Mouse (Mus musculus) heart, embryonic 12.5 days (tissue): ENCODE results near the gene Ccdc78. TPM values are rescaled to one million over a fixed set of nuclear protein-coding genes. Genes with fewer than 3 reads are reported as not detected.

Source experiments
- ATAC-seq: fragments of 200-750 bp; cut with Nextera tagmentation; 2 replicates; pipeline ENCODE4 v1.8.0; 2017; ENCODE audit warnings: moderate TSS enrichment, moderate library complexity; ENCODE audit not compliant: insufficient number of reproducible peaks, low FRiP score
- H3K27ac ChIP-seq: fragments of 300-500 bp; sonication (generic); 2 replicates; pipeline ENCODE4 v1.5.1; 2016; ENCODE audit warnings: mild to moderate bottlenecking, moderate library complexity; ENCODE audit not compliant: poor library complexity, severe bottlenecking
- H3K27me3 ChIP-seq: fragments of 300-500 bp; sonication (generic); replicated peaks from 2 replicates; pipeline ENCODE4 v1.6.1; 2016; ENCODE audit warnings: mild to moderate bottlenecking, moderate library complexity
- H3K36me3 ChIP-seq: fragments of 300-500 bp; sonication (generic); 2 replicates; pipeline ENCODE4 v1.6.1; 2016; ENCODE audit warnings: mild to moderate bottlenecking, moderate library complexity
- H3K4me1 ChIP-seq: fragments of 300-500 bp; sonication (generic); replicated peaks from 2 replicates; pipeline ENCODE4 v1.6.1; 2016; ENCODE audit warnings: mild to moderate bottlenecking
- H3K4me2 ChIP-seq: fragments of 300-500 bp; sonication (generic); 2 replicates; pipeline ENCODE4 v1.6.1; 2016; ENCODE audit warnings: mild to moderate bottlenecking, moderate library complexity
- H3K4me3 ChIP-seq: fragments of 300-500 bp; sonication (generic); 2 replicates; pipeline ENCODE4 v1.5.1; 2016; ENCODE audit warnings: mild to moderate bottlenecking
- H3K9ac ChIP-seq: fragments of 300-500 bp; sonication (generic); 2 replicates; pipeline ENCODE4 v1.6.1; 2016; ENCODE audit warnings: mild to moderate bottlenecking, moderate library complexity
- H3K9me3 ChIP-seq: fragments of 300-500 bp; sonication (generic); replicated peaks from 2 replicates; pipeline ENCODE4 v1.6.1; 2016; ENCODE audit warnings: mild to moderate bottlenecking, moderate library complexity
- WGBS: fragments of 180-500 bp; shearing (Covaris S2); methylation state at CpG from one replicate; pipeline ENCODE4 v1.1.7; 2016; 5-methylcytosine and 5-hydroxymethylcytosine counted together
- polyA plus RNA-seq: library from polyadenylated mRNA; unstranded; fragments of >200 nt; fragmentation: Nextera tagmentation; extraction: Ambion mirVana; gene quantifications from 2 replicates; pipeline ENCODE4 v1.2.1, GENCODE M21; 2016

Ccdc78 gene
- polyA plus RNA-seq, 1 experiment from 2014 or later: 0.37 TPM

GRCm38 (mm10) chr17:25756378-25757242 is 29.8 kb upstream of the Ccdc78 start:
- ATAC-seq: peak; percentile 38; the same call in 1 of the 2 replicates
- Histone ChIP-seq H3K27me3 (peaks cover 24% of the 10 kb centered on the region), H3K9ac (no peak overlapping the region), H3K27ac (no peak overlapping the region), H3K36me3 (no peaks in the 10 kb centered on the region), H3K4me2 (no peak overlapping the region), H3K9me3 (no peaks in the 10 kb centered on the region), H3K4me1 (peaks cover 19% of the 10 kb centered on the region), H3K4me3 (no peak overlapping the region)
- WGBS: 65% methylated on average over 9 of the region's 9 CpGs

DNA sequence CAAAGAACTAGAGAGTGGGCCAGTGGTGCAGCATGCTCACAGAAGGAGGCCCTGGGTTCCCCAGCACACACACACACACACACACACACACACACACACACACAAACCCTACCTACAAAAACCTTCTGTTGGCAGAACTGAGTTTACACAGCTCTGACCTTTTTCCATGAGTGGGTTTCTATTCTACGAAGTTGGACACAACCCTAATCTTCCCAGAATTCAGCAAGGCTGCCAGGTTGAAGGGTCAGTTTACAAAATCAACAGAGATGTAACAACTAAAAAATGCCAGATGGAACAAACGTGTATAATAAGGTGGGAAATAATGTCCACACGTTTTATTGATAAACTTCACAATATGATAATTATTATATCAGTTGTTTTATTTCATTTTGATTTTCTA is 28.7 kb upstream of the Ccdc78 start:
- Histone ChIP-seq H3K27ac (no peak overlapping the region), H3K4me2 (no peak overlapping the region), H3K4me1 (peaks cover 15% of the 10 kb centered on the region; the same call in 1 of the 2 replicates), H3K9me3 (no peaks in the 10 kb centered on the region), H3K27me3 (peaks cover 21% of the 10 kb centered on the region), H3K4me3 (no peak overlapping the region), H3K36me3 (no peaks in the 10 kb centered on the region), H3K9ac (no peak overlapping the region)
- no peak for ATAC-seq
- 54% methylated on average over 3 of the region's 3 CpGs for WGBS

DNA sequence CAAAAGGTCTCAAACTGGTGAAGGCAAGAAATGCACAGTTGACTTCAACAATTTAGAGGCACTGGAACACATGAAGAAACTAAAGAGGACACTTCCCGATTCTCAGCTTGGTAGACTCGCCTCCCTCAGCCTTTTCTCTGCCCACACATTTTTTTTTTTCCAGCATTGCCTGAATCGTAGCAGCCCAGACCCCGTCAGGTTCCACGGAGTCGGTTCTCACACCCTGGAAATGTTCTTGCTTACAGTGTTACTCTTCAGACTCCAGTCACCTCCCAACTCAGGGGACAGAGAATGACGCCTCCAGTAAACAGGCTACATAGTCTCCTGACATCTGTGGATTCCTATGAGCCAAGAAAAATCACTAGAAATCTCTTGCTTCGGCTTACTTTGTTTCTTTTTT is 26.2 kb upstream of the Ccdc78 start:
- H3K27me3 ChIP-seq: peaks cover 7% of the 10 kb centered on the region

DNA sequence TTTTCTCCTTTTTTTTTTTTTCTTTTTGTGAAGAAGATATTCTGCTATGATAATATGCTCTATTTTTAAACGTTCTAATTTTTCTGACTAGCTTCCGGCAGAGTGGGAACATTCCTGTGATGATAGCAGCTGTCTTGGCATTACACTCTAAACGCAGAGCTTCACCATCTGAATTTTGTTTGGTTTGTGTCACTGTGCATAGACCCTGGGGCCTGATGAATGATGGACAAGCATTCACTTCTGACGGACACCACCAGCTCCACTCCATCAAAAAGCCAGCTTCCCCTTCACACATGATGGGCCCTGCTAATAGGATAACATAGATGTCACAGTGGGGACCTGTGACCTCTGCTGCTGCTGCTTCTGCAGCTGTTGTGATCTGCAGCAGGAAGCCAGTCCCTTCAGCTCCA is 24.8 kb upstream of the Ccdc78 start:
- H3K9me3 ChIP-seq: no peaks in the 10 kb centered on the region
- H3K4me3 ChIP-seq: no peak overlapping the region
- no peak overlapping the region for H3K9ac ChIP-seq
- WGBS: 32% methylated on average over 4 of the region's 4 CpGs
- H3K4me2 ChIP-seq: no peak overlapping the region
- no peaks in the 10 kb centered on the region for H3K36me3 ChIP-seq
- H3K27me3 ChIP-seq: peaks cover 7% of the 10 kb centered on the region
- 0 out of 2 replicates have a peak, but pooled peaks cover 5% of the 10 kb centered on the region for H3K4me1 ChIP-seq
- no peak for ATAC-seq
- no peak overlapping the region for H3K27ac ChIP-seq

More for the DNA sequence above, 26.2 kb upstream of the Ccdc78 start:
- no peak overlapping the region for H3K4me3 ChIP-seq
- H3K9ac ChIP-seq: no peak overlapping the region
- ATAC-seq: no peak
- no peaks in the 10 kb centered on the region for H3K9me3 ChIP-seq
- no peak overlapping the region for H3K4me2 ChIP-seq
- no peak overlapping the region for H3K27ac ChIP-seq
- H3K4me1 ChIP-seq: peaks cover 13% of the 10 kb centered on the region; the same call in 1 of the 2 replicates
- no peaks in the 10 kb centered on the region for H3K36me3 ChIP-seq
- WGBS: 64% methylated on average over 8 of the region's 8 CpGs

DNA sequence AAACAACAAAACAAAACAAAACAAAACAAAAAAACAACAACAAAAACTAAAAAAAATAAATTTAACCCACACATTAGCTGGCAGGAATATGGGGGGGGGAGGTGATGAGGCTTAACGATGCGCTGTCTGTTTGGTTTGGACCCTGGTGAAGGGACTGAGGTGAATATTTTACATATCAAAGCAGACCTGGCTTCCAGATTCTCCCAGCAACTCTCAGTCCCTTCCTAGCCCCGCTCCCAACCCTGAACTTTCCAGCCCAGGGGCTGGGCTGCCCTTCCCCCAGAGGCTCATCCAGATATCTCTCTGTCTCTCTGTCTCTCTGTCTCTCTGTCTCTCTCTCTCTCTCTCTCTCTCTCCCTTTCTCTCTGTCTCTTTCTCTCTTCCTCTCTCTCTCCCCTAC is 23.8 kb upstream of the Ccdc78 start:
- 26% methylated on average over 3 of the region's 3 CpGs for WGBS
- no peak for ATAC-seq

GRCm38 (mm10) chr17:25765886-25766285 is 20.5 kb upstream of the Ccdc78 start:
- ATAC-seq: no peak
- Histone ChIP-seq H3K4me2 (no peak overlapping the region), H3K9ac (no peak overlapping the region), H3K27me3 (peaks cover 30% of the 10 kb centered on the region), H3K4me1 (no peaks in the 10 kb centered on the region), H3K9me3 (no peaks in the 10 kb centered on the region), H3K4me3 (no peak overlapping the region), H3K36me3 (no peaks in the 10 kb centered on the region), H3K27ac (no peak overlapping the region)
- WGBS: 47% methylated on average over 5 of the region's 5 CpGs

More for the DNA sequence above, 23.8 kb upstream of the Ccdc78 start:
- no peak overlapping the region for H3K9ac ChIP-seq
- H3K4me1 ChIP-seq: no peaks in the 10 kb centered on the region
- H3K9me3 ChIP-seq: no peaks in the 10 kb centered on the region
- no peak overlapping the region for H3K27ac ChIP-seq
- H3K4me2 ChIP-seq: no peak overlapping the region
- H3K27me3 ChIP-seq: peaks cover 15% of the 10 kb centered on the region
- H3K36me3 ChIP-seq: no peaks in the 10 kb centered on the region
- H3K4me3 ChIP-seq: no peak overlapping the region

GRCm38 (mm10) chr17:25769331-25769730 is 17.0 kb upstream of the Ccdc78 start:
- no peak for ATAC-seq
- 62% methylated on average over 9 of the region's 9 CpGs for WGBS
- Histone ChIP-seq H3K27me3 (peaks cover 27% of the 10 kb centered on the region), H3K9me3 (no peaks in the 10 kb centered on the region), H3K4me3 (no peak overlapping the region), H3K9ac (no peak overlapping the region), H3K27ac (no peak overlapping the region), H3K4me2 (no peak overlapping the region), H3K36me3 (no peaks in the 10 kb centered on the region), H3K4me1 (peaks cover 4% of the 10 kb centered on the region)

- ATAC-seq: peak; percentile 90
- peak within 1 kb of the TSS; percentile 77 for H3K4me3 ChIP-seq
- peaks cover 10% of the 10 kb centered on the region for H3K4me1 ChIP-seq
- H3K36me3 ChIP-seq: peaks cover 26% of the 10 kb centered on the region
- H3K9me3 ChIP-seq: no peaks in the 10 kb centered on the region
- H3K27me3 ChIP-seq: peaks cover 15% of the 10 kb centered on the region
- H3K27ac ChIP-seq: no peak within 1 kb of the TSS
- H3K9ac ChIP-seq: peak within 1 kb of the TSS; percentile 89
- peak within 1 kb of the TSS; percentile 91 for H3K4me2 ChIP-seq
- under 1% methylated on average over 37 of the region's 37 CpGs for WGBS
Measured at GRCm38 (mm10) chr17:25773549-25774120, 12.7 kb upstream of the Ccdc78 start, which contains the start of gene Narfl. TSS of gene Narfl (plus strand) at chr17:25773776.

DNA sequence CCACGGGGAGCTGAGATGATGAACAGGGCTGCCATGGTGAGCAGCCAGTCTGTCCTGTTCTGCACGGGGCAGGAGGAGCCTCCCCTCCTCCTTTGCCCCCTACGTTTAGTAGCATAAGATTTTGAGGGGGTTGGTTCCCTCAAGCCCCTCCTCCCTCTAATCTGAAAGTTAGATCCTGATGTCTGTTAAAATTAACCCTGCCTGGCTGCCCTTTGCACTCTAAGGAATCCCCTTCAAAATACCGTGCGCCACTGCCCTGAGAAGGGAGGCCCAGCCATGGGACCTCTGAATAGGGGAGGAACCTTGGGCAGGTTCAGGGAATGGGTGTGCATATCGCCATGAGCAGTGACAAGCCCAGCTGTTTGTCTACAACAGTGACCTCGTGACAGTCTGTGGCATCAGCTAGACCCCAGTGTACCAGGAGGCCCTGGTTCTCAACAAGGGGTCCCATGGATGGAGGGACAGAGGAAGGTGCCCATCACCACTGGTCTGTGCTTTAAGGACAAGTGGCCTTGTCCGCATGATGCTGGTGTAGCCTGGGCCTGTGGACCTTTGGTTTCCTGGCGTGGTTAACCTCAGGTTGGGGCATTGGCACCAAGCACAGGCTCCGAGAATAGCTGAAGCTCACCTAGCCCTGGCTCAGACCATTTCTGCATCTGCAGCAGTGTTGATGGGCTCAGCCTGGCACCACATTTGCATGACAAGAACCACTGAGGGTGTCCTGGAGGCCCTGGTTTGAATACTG is 10.9 kb upstream of the Ccdc78 start:
- no peak overlapping the region for H3K4me2 ChIP-seq
- WGBS: 75% methylated on average over 10 of the region's 10 CpGs
- no peaks in the 10 kb centered on the region for H3K9me3 ChIP-seq
- no peak overlapping the region for H3K9ac ChIP-seq
- H3K36me3 ChIP-seq: peaks cover 43% of the 10 kb centered on the region
- H3K4me3 ChIP-seq: no peak overlapping the region
- no peak overlapping the region for H3K27ac ChIP-seq
- no peak for ATAC-seq
- 0 out of 2 replicates have a peak, but pooled peaks cover 2% of the 10 kb centered on the region for H3K27me3 ChIP-seq
- H3K4me1 ChIP-seq: peaks cover 10% of the 10 kb centered on the region

DNA sequence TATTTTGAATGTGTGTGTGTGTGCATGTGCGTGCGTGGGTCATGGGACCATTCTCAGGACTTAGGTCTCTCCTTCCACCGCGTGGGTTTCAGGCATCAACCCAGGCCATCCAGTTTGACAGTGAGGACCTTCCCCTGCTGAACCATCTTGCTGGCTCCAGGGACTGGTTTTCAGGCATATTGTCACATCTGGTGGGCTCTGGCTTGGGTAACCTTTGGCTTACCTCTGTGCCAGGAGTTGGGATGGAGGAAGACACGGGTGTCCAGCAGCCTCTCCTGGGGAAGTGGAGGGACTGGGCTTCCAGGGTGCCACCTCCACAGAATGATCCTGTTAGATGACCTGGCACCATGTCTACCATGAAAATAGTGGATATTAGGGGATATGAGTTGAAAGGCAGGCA is 8.4 kb upstream of the Ccdc78 start:
- Histone ChIP-seq H3K27me3 (no peaks in the 10 kb centered on the region), H3K9ac (no peak overlapping the region), H3K27ac (no peak overlapping the region), H3K36me3 (peaks cover 67% of the 10 kb centered on the region), H3K4me3 (no peak overlapping the region), H3K4me2 (no peak overlapping the region), H3K4me1 (peaks cover 12% of the 10 kb centered on the region), H3K9me3 (no peaks in the 10 kb centered on the region)
- WGBS: 95% methylated on average over 5 of the region's 5 CpGs
- ATAC-seq: no peak

GRCm38 (mm10) chr17:25781339-25781738 is 5.0 kb upstream of the Ccdc78 start:
- WGBS: 81% methylated on average over 6 of the region's 6 CpGs
- no peak overlapping the region for H3K9ac ChIP-seq
- no peaks in the 10 kb centered on the region for H3K9me3 ChIP-seq
- H3K4me3 ChIP-seq: no peak overlapping the region
- ATAC-seq: no peak
- peaks cover 74% of the 10 kb centered on the region for H3K36me3 ChIP-seq
- H3K4me1 ChIP-seq: peaks cover 24% of the 10 kb centered on the region
- no peak overlapping the region for H3K27ac ChIP-seq
- H3K27me3 ChIP-seq: no peaks in the 10 kb centered on the region
- H3K4me2 ChIP-seq: no peak overlapping the region
